Mouse (Mus musculus): ENCODE data around the gene Shisa8.

Gene Shisa8

DNA sequence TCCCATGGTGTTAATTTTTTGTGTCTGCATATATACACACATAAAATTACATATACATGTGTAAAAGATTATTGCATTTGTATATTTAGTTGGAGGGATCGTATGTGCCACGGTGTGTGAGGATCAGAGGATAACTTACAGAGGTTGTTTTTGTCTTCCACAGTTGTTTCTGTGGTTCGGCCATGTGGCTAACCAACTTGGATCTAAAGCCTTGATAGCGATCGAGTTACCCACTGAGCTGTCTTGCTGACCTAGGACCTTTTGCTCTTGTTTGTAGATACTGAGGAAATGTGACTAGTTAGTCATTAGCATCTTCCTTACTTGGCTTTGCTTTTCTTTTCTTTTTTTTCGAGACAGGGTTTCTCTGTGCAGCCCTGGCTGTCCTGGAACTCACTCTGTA is 56.3 kb downstream of the Shisa8 start:
- DNase-seq (ENCODE audit: inconsistent ontology term): no peak
